18 mouse cellular contexts compared by ENCODE assay signal in genomic region chr3:137880109-137880748, GRCm38 (mm10). TPM values are rescaled to one million over a fixed set of nuclear protein-coding genes. Genes with fewer than 3 reads are reported as not detected.
DNase-seq lines count a peak whose midpoint lies in the region; ATAC-seq and TF ChIP-seq lines count a peak whose summit lies in the region.
"Had no signal": no experiment of that assay in that cellular context is flagged by ENCODE, and none has a peak within 500 bp of the region (broad histone marks: within the 10 kb centered on the region; RNA-seq: fewer than 3 reads in every experiment).

No protein-coding gene starts in this region.

- no peak for TF ChIP-seq RAD21 in MEL (IDR thresholded peaks at IDR 0.05; ENCODE audit: low read depth, low read length)

- no peak overlapping the region for H3K9ac ChIP-seq in lung, embryonic 14.5 days
- no peak overlapping the region for H3K9ac ChIP-seq in lung, postnatal 0 days (replicated peaks; ENCODE audit: low read depth)
- H3K9ac ChIP-seq in MEL (ENCODE audit: control insufficient read depth, low read depth, low read length, poor library complexity, severe bottlenecking) = no peak overlapping the region
- H3K9ac ChIP-seq: embryonic facial prominence, embryonic 12.5 days; forebrain, embryonic 12.5 days; hindbrain, embryonic 14.5 days; limb, embryonic 15.5 days; midbrain, embryonic 15.5 days had no signal

- H3ac ChIP-seq in myocyte (ENCODE audit: control insufficient read depth, insufficient read length) = no peak overlapping the region

- no peak overlapping the region for H3K4me2 ChIP-seq in lung, embryonic 14.5 days
- no peak overlapping the region for H3K4me2 ChIP-seq in lung, postnatal 0 days (replicated peaks; ENCODE audit: low read depth, low read length)
- H3K4me2 ChIP-seq in myocyte (ENCODE audit: low read depth) = no peak overlapping the region
- H3K4me2 ChIP-seq: embryonic facial prominence, embryonic 12.5 days; forebrain, embryonic 12.5 days; hindbrain, embryonic 14.5 days; limb, embryonic 15.5 days; midbrain, embryonic 15.5 days had no signal

- peak; percentile 30 for DNase-seq in lung, embryonic 14.5 days
- DNase-seq in lung, postnatal 0 days (ENCODE audit: low spot score) = no peak
- DNase-seq in MEL (ENCODE audit: low read depth, low spot score) = no peak
- DNase-seq in induced T-regulatory cell, adult 2 months (ENCODE audit: low read depth) = peak; percentile 28
- DNase-seq in MN1 (ENCODE audit: low spot score) = no peak
- DNase-seq in c-Kit-positive CD71-positive TER-119-positive erythroid progenitor cells, embryonic 14.5 days (ENCODE audit: low spot score) = no peak
- DNase-seq: cerebellum, postnatal 36 days; lung, postnatal 14 days; thymus, adult 18-20 months had no signal

- H3K79me2 ChIP-seq in MEL (ENCODE audit: control insufficient read depth, insufficient read depth, low read length, poor library complexity) = no peaks in the 10 kb centered on the region
- no peaks in the 10 kb centered on the region for H3K79me2 ChIP-seq in myocyte (ENCODE audit: control insufficient read depth, insufficient read depth)

- TF ChIP-seq CTCF in lung, embryonic 14.5 days (IDR thresholded peaks at IDR 0.05; ENCODE audit: low read depth) = no peak
- TF ChIP-seq CTCF in lung, postnatal 0 days (IDR thresholded peaks at IDR 0.05) = no peak
- TF ChIP-seq CTCF in MEL (IDR thresholded peaks at IDR 0.05 in 2 of 3, conservative IDR thresholded peaks at IDR 0.05 in 1 of 3; ENCODE audit: control insufficient read depth in 1 of 3, insufficient read depth in 1 of 3, low read depth in 2 of 3, low read length in 3 of 3, poor library complexity in 1 of 3, severe bottlenecking in 1 of 3) = no peak

- no peaks in the 10 kb centered on the region for H3K4me1 ChIP-seq in lung, embryonic 14.5 days (ENCODE audit: insufficient read depth)
- H3K4me1 ChIP-seq in lung, postnatal 0 days (ENCODE audit: insufficient read depth, low read depth, low read length) = no peaks in the 10 kb centered on the region
- peaks cover 4 to 6% of the 10 kb centered on the region in 2 experiments; a peak in 3 of 4 replicates for H3K4me1 ChIP-seq in MEL (ENCODE audit: control insufficient read depth in 1 of 2, insufficient read depth in 2 of 2, low read length in 2 of 2)
- H3K4me1 ChIP-seq: embryonic facial prominence, embryonic 12.5 days; forebrain, embryonic 12.5 days; limb, embryonic 15.5 days; midbrain, embryonic 15.5 days had no signal

- H3K27ac ChIP-seq in lung, embryonic 14.5 days (ENCODE audit: low read depth) = no peak overlapping the region
- H3K27ac ChIP-seq in lung, postnatal 0 days (ENCODE audit: low read length) = no peak overlapping the region
- no peak overlapping the region for H3K27ac ChIP-seq in MEL (ENCODE audit: control insufficient read depth, low read depth, low read length)
- H3K27ac ChIP-seq: embryonic facial prominence, embryonic 12.5 days; forebrain, embryonic 12.5 days; hindbrain, embryonic 14.5 days; kidney, postnatal 0 days; limb, embryonic 15.5 days; midbrain, embryonic 15.5 days had no signal

- WGBS in lung, embryonic 14.5 days = 68% methylated on average over 4 of the region's 4 CpGs
- 41% methylated on average over 4 of the region's 4 CpGs for WGBS in lung, postnatal 0 days

- H3K9me3 ChIP-seq in lung, embryonic 14.5 days (ENCODE audit: low read depth, low read length) = no peaks in the 10 kb centered on the region
- H3K9me3 ChIP-seq in lung, postnatal 0 days (ENCODE audit: low read length) = no peaks in the 10 kb centered on the region
- no peaks in the 10 kb centered on the region for H3K9me3 ChIP-seq in MEL (replicated peaks; ENCODE audit: insufficient read depth, low read length)
- H3K9me3 ChIP-seq: forebrain, embryonic 12.5 days; limb, embryonic 15.5 days; midbrain, embryonic 15.5 days had no signal

- TF ChIP-seq EP300 in lung, postnatal 0 days (IDR thresholded peaks at IDR 0.05) = no peak
- TF ChIP-seq EP300 in MEL (IDR thresholded peaks at IDR 0.05; ENCODE audit: low read depth in 1 of 2, low read length in 2 of 2) = no peak

- H3K36me3 ChIP-seq in lung, embryonic 14.5 days (ENCODE audit: insufficient read depth) = 0 out of 2 replicates have a peak, but pooled peaks cover 2% of the 10 kb centered on the region
- no peaks in the 10 kb centered on the region for H3K36me3 ChIP-seq in lung, postnatal 0 days (ENCODE audit: insufficient read depth, low read length)
- H3K36me3 ChIP-seq in MEL (ENCODE audit: control insufficient read depth in 1 of 2, insufficient read depth in 2 of 2, low read length in 2 of 2) = peaks cover 0 to 2% of the 10 kb centered on the region in 2 experiments; a peak in 3 of 4 replicates
- peaks cover 4% of the 10 kb centered on the region for H3K36me3 ChIP-seq in myocyte (ENCODE audit: control insufficient read depth, insufficient read depth)
- H3K36me3 ChIP-seq: midbrain, embryonic 15.5 days had no signal

- TF ChIP-seq POLR2A in MEL (IDR thresholded peaks at IDR 0.05; ENCODE audit: control insufficient read depth in 1 of 2, insufficient read depth in 1 of 2, low read depth in 1 of 2, low read length in 2 of 2, poor library complexity in 1 of 2) (no peak), myocyte (IDR thresholded peaks at IDR 0.05; ENCODE audit: insufficient read length, low read depth) (no peak)

- ATAC-seq in lung, embryonic 14.5 days (ENCODE audit: insufficient read depth) = no peak
- no peak for ATAC-seq in lung, postnatal 0 days
- ATAC-seq in cerebellum, adult (ENCODE audit: insufficient number of reproducible peaks, low FRiP score, low TSS enrichment) = no peak
- ATAC-seq: intestine, postnatal 0 days; midbrain, embryonic 15.5 days had no signal

- no peaks in the 10 kb centered on the region for H3K27me3 ChIP-seq in lung, embryonic 14.5 days (ENCODE audit: insufficient read depth, low read length)
- H3K27me3 ChIP-seq in lung, postnatal 0 days (replicated peaks; ENCODE audit: insufficient read depth, low read length) = no peaks in the 10 kb centered on the region
- H3K27me3 ChIP-seq in MEL (ENCODE audit: control insufficient read depth in 1 of 2, insufficient read depth in 2 of 2, low read length in 2 of 2) (no peaks in the 10 kb centered on the region), myocyte (ENCODE audit: control insufficient read depth, insufficient read depth, insufficient read length) (no peaks in the 10 kb centered on the region)
- H3K27me3 ChIP-seq: embryonic facial prominence, embryonic 12.5 days; forebrain, embryonic 12.5 days; limb, embryonic 15.5 days; midbrain, embryonic 15.5 days had no signal

- no peak overlapping the region for H3K4me3 ChIP-seq in lung, embryonic 14.5 days (ENCODE audit: low read depth, low read length)
- no peak overlapping the region for H3K4me3 ChIP-seq in lung, postnatal 0 days (ENCODE audit: low read depth, low read length)
- H3K4me3 ChIP-seq in MEL (ENCODE audit: control insufficient read depth in 1 of 2, insufficient read depth in 1 of 2, low read depth in 2 of 2, low read length in 2 of 2) = no peak overlapping the region
- H3K4me3 ChIP-seq in myocyte = no peak overlapping the region
- H3K4me3 ChIP-seq: embryonic facial prominence, embryonic 12.5 days; forebrain, embryonic 12.5 days; limb, embryonic 15.5 days; midbrain, embryonic 15.5 days had no signal

TF ChIP-seq in MEL, 35 proteins besides CTCF, POLR2A, EP300 and RAD21 (continues in another document):
- TF ChIP-seq POLR2AphosphoS2 (IDR thresholded peaks at IDR 0.05; ENCODE audit: low read length) (no peak), POLR2AphosphoS5 (IDR thresholded peaks at IDR 0.05; ENCODE audit: borderline replicate concordance, low read depth, low read length) (no peak), RCOR1 (IDR thresholded peaks at IDR 0.05; ENCODE audit: low read depth, low read length) (0 out of 2 replicates have a peak, but pooled peaks have one; percentile 35), CHD1 (IDR thresholded peaks at IDR 0.05; ENCODE audit: low read depth, low read length) (no peak), USF1 (IDR thresholded peaks at IDR 0.05; ENCODE audit: low read depth, low read length) (no peak), MXI1 (IDR thresholded peaks at IDR 0.05; ENCODE audit: low read depth, low read length) (no peak), UBTF (IDR thresholded peaks at IDR 0.05; ENCODE audit: borderline replicate concordance, insufficient read depth, low read depth, low read length) (no peak)

TF ChIP-seq in myocyte, 11 proteins besides CTCF, POLR2A, EP300 and RAD21:
- TF ChIP-seq CEBPB (IDR thresholded peaks at IDR 0.05; ENCODE audit: insufficient read depth, poor library complexity, severe bottlenecking) (peak; percentile 66), POLR2AphosphoS2 (IDR thresholded peaks at IDR 0.05; ENCODE audit: insufficient read length, low read depth) (no peak)

RNA-seq across cellular contexts. Expression of gene Dnajb14, which starts 12.8 kb away (rescaled TPM):
- 12.8 and 15.5 TPM in 2 replicates for polyA plus RNA-seq in lung, embryonic 14.5 days (2014; fragmentation: Nextera tagmentation; extraction: Ambion mirVana)
- 10.0 and 12.4 TPM in 2 replicates for polyA plus RNA-seq in lung, postnatal 0 days (2015; fragmentation: Nextera tagmentation; extraction: Ambion mirVana)
- 4.2 and 4.4 TPM in 2 replicates for total RNA-seq in MEL (2012; rRNA removed)
- polyA plus RNA-seq in MEL (2012; ENCODE audit: insufficient read depth in 1 of 2, insufficient read length in 2 of 2, low read depth in 1 of 2, low replicate concordance in 2 of 2, missing spikeins in 1 of 2) = 1 to 10 TPM in 1 of 2 experiments, not detected in 1; 6.1 TPM
- polyA plus RNA-seq in myocyte (2012; fragmentation: generic; extraction: Trizol) = 2.5 TPM

RNA-seq across cellular contexts. Expression of gene H2afz, which starts 15.9 kb away (rescaled TPM):
- polyA plus RNA-seq in lung, embryonic 14.5 days (2014; fragmentation: Nextera tagmentation; extraction: Ambion mirVana) = 2,590 and 2,710 TPM in 2 replicates
- polyA plus RNA-seq in lung, postnatal 0 days (2015; fragmentation: Nextera tagmentation; extraction: Ambion mirVana) = 577 and 614 TPM in 2 replicates
- total RNA-seq in MEL (2012; rRNA removed) = 1,732 and 2,078 TPM in 2 replicates
- polyA plus RNA-seq in MEL (2012; ENCODE audit: insufficient read depth in 1 of 2, insufficient read length in 2 of 2, low read depth in 1 of 2, low replicate concordance in 2 of 2, missing spikeins in 1 of 2) = 1,000 to 10,000 TPM; 1,006 to 3,472 TPM
- 1,333 TPM for polyA plus RNA-seq in myocyte (2012; fragmentation: generic; extraction: Trizol)

RNA-seq across cellular contexts. Expression of gene Lamtor3, which starts 38.1 kb away (rescaled TPM):
- 97.2 and 103 TPM in 2 replicates for polyA plus RNA-seq in lung, embryonic 14.5 days (2014; fragmentation: Nextera tagmentation; extraction: Ambion mirVana)
- polyA plus RNA-seq in lung, postnatal 0 days (2015; fragmentation: Nextera tagmentation; extraction: Ambion mirVana) = 114 and 122 TPM in 2 replicates
- 73.3 and 77.5 TPM in 2 replicates for total RNA-seq in MEL (2012; rRNA removed)
- polyA plus RNA-seq in MEL (2012; ENCODE audit: insufficient read depth in 1 of 2, insufficient read length in 2 of 2, low read depth in 1 of 2, low replicate concordance in 2 of 2, missing spikeins in 1 of 2) = 10 to 100 TPM in 1 of 2 experiments, not detected in 1; 88.3 TPM
- 48.7 TPM for polyA plus RNA-seq in myocyte (2012; fragmentation: generic; extraction: Trizol)

Comparison
In these comparisons a context has a peak if more than half of its experiments do, and no peak if none do; other contexts are left out.
1. DNase-seq: peak in lung, embryonic 14.5 days (single experiment) and induced T-regulatory cell, adult 2 months (single experiment); none in lung, postnatal 0 days (single experiment), MEL (single experiment), MN1 (single experiment) and c-Kit-positive CD71-positive TER-119-positive erythroid progenitor cells, embryonic 14.5 days (single experiment).